Mouse (Mus musculus) T-helper 1 cell (primary cell): ENCODE data around the gene Tmem144.

Experiments
- in situ Hi-C: fragments of 300-600 bp; cut with MboI, MseI; formaldehyde crosslinking; loops from one replicate; pipeline ENCODE4 v1.15.1; 2025; ENCODE audit warnings: high pct_unique_total_duplicates

Tmem144 gene

GRCm38 (mm10) chr3:79864824-79865223, 12.3 kb upstream of the Tmem144 start:
- in situ Hi-C loops = loop anchor here (5.0 kb wide), 1 partner anchor 192 kb away; no protein-coding TSS in a partner anchor

GRCm38 (mm10) chr3:79858221-79858620, 5.6 kb upstream of the Tmem144 start:
- in situ Hi-C loops = no loop called here

- in situ Hi-C loops = no loop called here
These were observed 5.2 kb upstream of the Tmem144 start for GRCm38 (mm10) chr3:79857780-79858179.

GRCm38 (mm10) chr3:79852108-79852507, 465 bp downstream of the Tmem144 start:
- in situ Hi-C loops = no loop called here

GRCm38 (mm10) chr3:79850656-79851055, 1.9 kb downstream of the Tmem144 start:
- in situ Hi-C loops = no loop called here

GRCm38 (mm10) chr3:79849621-79850020, 3.0 kb downstream of the Tmem144 start:
- in situ Hi-C loops = no loop called here

GRCm38 (mm10) chr3:79848841-79849240, 3.7 kb downstream of the Tmem144 start:
- in situ Hi-C loops = no loop called here

GRCm38 (mm10) chr3:79846633-79847032, 5.9 kb downstream of the Tmem144 start:
- in situ Hi-C loops = no loop called here

GRCm38 (mm10) chr3:79843999-79844398, 8.6 kb downstream of the Tmem144 start:
- in situ Hi-C loops = no loop called here

- in situ Hi-C loops = no loop called here
These were observed 10.0 kb downstream of the Tmem144 start for GRCm38 (mm10) chr3:79842616-79843016.

GRCm38 (mm10) chr3:79842165-79842564, 10.4 kb downstream of the Tmem144 start:
- in situ Hi-C loops = no loop called here

- in situ Hi-C loops = no loop called here
These were observed 11.1 kb downstream of the Tmem144 start for GRCm38 (mm10) chr3:79841475-79841874.

GRCm38 (mm10) chr3:79838751-79839150, 13.8 kb downstream of the Tmem144 start:
- in situ Hi-C loops = no loop called here

- in situ Hi-C loops = no loop called here
These were observed 23.3 kb downstream of the Tmem144 start for GRCm38 (mm10) chr3:79829289-79829688.

GRCm38 (mm10) chr3:79825067-79825780, 27.3 kb downstream of the Tmem144 start:
- in situ Hi-C loops = no loop called here

- in situ Hi-C loops = no loop called here
These were observed 29.4 kb downstream of the Tmem144 start for GRCm38 (mm10) chr3:79823176-79823575.

- in situ Hi-C loops = no loop called here
These were observed 31.4 kb downstream of the Tmem144 start for GRCm38 (mm10) chr3:79821131-79821530.

- in situ Hi-C loops = no loop called here
These were observed 34.2 kb downstream of the Tmem144 start for GRCm38 (mm10) chr3:79818202-79818995.

GRCm38 (mm10) chr3:79816229-79816628, 36.3 kb downstream of the Tmem144 start:
- in situ Hi-C loops = no loop called here

GRCm38 (mm10) chr3:79813814-79814490, 38.6 kb downstream of the Tmem144 start:
- in situ Hi-C loops = loop anchor here (5.0 kb wide), 1 partner anchor 147 kb away; no protein-coding TSS in a partner anchor

- in situ Hi-C loops = loop anchor here (5.0 kb wide), 1 partner anchor 145 kb away; no protein-coding TSS in a partner anchor
These were observed 40.5 kb downstream of the Tmem144 start for GRCm38 (mm10) chr3:79812042-79812441.

GRCm38 (mm10) chr3:79811632-79812031, 40.9 kb downstream of the Tmem144 start:
- in situ Hi-C loops = loop anchor here (5.0 kb wide), 1 partner anchor 144 kb away; no protein-coding TSS in a partner anchor
